Mouse (Mus musculus) intestine, embryonic 16.5 days (tissue): ENCODE results near the gene Bahcc1. TPM values are rescaled to one million over a fixed set of nuclear protein-coding genes. Genes with fewer than 3 reads are reported as not detected.

Source experiments
- ATAC-seq: fragments of 200-750 bp; cut with Nextera tagmentation; 2 replicates; pipeline ENCODE4 v1.8.0; 2017; ENCODE audit warnings: moderate TSS enrichment, moderate library complexity
- H3K27ac ChIP-seq: fragments of 300-500 bp; sonication (generic); 2 replicates; pipeline ENCODE4 v1.5.1; 2014; ENCODE audit warnings: mild to moderate bottlenecking, low read length
- H3K27me3 ChIP-seq: fragments of 300-500 bp; sonication (generic); replicated peaks from 2 replicates; pipeline ENCODE4 v1.6.1; 2014; ENCODE audit warnings: low read length, control low read depth, mixed read lengths; ENCODE audit not compliant: control insufficient read depth, insufficient read depth
- H3K36me3 ChIP-seq: fragments of 300-500 bp; sonication (generic); 2 replicates; pipeline ENCODE4 v1.6.1; 2014; ENCODE audit warnings: low read length, control low read depth; ENCODE audit not compliant: control insufficient read depth, insufficient read depth
- H3K4me1 ChIP-seq: fragments of 300-500 bp; sonication (generic); 2 replicates; pipeline ENCODE4 v1.6.1; 2014; ENCODE audit warnings: low read length, control low read depth, mixed read lengths; ENCODE audit not compliant: control insufficient read depth, insufficient read depth
- H3K4me2 ChIP-seq: fragments of 300-500 bp; sonication (generic); 2 replicates; pipeline ENCODE4 v1.6.1; 2014; ENCODE audit warnings: low read depth, low read length, control low read depth
- H3K4me3 ChIP-seq: fragments of 300-500 bp; sonication (generic); 2 replicates; pipeline ENCODE4 v1.5.1; 2014; ENCODE audit warnings: mild to moderate bottlenecking, low read length
- H3K9ac ChIP-seq: fragments of 300-500 bp; sonication (generic); 2 replicates; pipeline ENCODE4 v1.6.1; 2014; ENCODE audit warnings: low read depth, low read length
- H3K9me3 ChIP-seq: fragments of 300-500 bp; sonication (generic); 2 replicates; pipeline ENCODE4 v1.6.1; 2016; ENCODE audit warnings: low read length, control low read depth; ENCODE audit not compliant: control insufficient read depth
- WGBS: fragments of 180-500 bp; shearing (Covaris S2); extraction: QIAGEN DNeasy Blood & Tissue Kit; methylation state at CpG from one replicate; pipeline ENCODE4 v1.1.7; 2014; 5-methylcytosine and 5-hydroxymethylcytosine counted together
- polyA plus RNA-seq: library from polyadenylated mRNA; unstranded; fragments of >200 nt; fragmentation: Nextera tagmentation; extraction: Ambion mirVana; gene quantifications from 2 replicates; pipeline ENCODE4 v1.2.1, GENCODE M21; 2015

The Bahcc1 gene
- polyA plus RNA-seq, 1 experiment from 2014 or later = 5.7 TPM

GRCm38 (mm10) chr11:120240206-120240605 lies 7.5 kb downstream of the Bahcc1 start:
- Histone ChIP-seq H3K9me3 (no peaks in the 10 kb centered on the region), H3K4me2 (peak overlapping the region; percentile 83), H3K27ac (peak overlapping the region; percentile 94), H3K9ac (peak overlapping the region; percentile 60), H3K4me3 (peak overlapping the region; percentile 33), H3K36me3 (no peaks in the 10 kb centered on the region), H3K4me1 (peaks cover 58% of the 10 kb centered on the region), H3K27me3 (no peaks in the 10 kb centered on the region)
- WGBS = 3% methylated on average over 10 of the region's 10 CpGs
- peak; percentile 47 for ATAC-seq

- Histone ChIP-seq H3K36me3 (no peaks in the 10 kb centered on the region), H3K4me3 (peak overlapping the region; percentile 33), H3K4me2 (peak overlapping the region; percentile 83), H3K27me3 (no peaks in the 10 kb centered on the region), H3K9me3 (no peaks in the 10 kb centered on the region), H3K27ac (peak overlapping the region; percentile 90), H3K9ac (peak overlapping the region; percentile 60), H3K4me1 (peaks cover 58% of the 10 kb centered on the region)
- no peak for ATAC-seq
- 15% methylated on average over 29 of the region's 29 CpGs for WGBS
Measured at GRCm38 (mm10) chr11:120240941-120241890, 8.5 kb downstream of the Bahcc1 start.

- Histone ChIP-seq H3K9ac (peak overlapping the region; percentile 51; the same call in 1 of the 2 replicates), H3K9me3 (no peaks in the 10 kb centered on the region), H3K4me2 (no peak overlapping the region), H3K27me3 (no peaks in the 10 kb centered on the region), H3K4me3 (no peak overlapping the region), H3K4me1 (peaks cover 58% of the 10 kb centered on the region), H3K27ac (peak overlapping the region; percentile 90), H3K36me3 (no peaks in the 10 kb centered on the region)
- 54% methylated on average over 6 of the region's 6 CpGs for WGBS
- ATAC-seq = no peak
Measured at GRCm38 (mm10) chr11:120241981-120242725, 9.4 kb downstream of the Bahcc1 start.

GRCm38 (mm10) chr11:120242726-120243530 lies 10.2 kb downstream of the Bahcc1 start:
- Histone ChIP-seq H3K9ac (peak overlapping the region; percentile 51; the same call in 1 of the 2 replicates), H3K4me3 (no peak overlapping the region), H3K4me1 (peaks cover 61% of the 10 kb centered on the region), H3K27ac (peak overlapping the region; percentile 76), H3K36me3 (no peaks in the 10 kb centered on the region), H3K4me2 (peak overlapping the region; percentile 20; the same call in 1 of the 2 replicates), H3K9me3 (no peaks in the 10 kb centered on the region), H3K27me3 (no peaks in the 10 kb centered on the region)
- ATAC-seq = 0 out of 2 replicates have a peak, but pooled peaks have one; percentile 6
- WGBS = 28% methylated on average over 22 of the region's 22 CpGs

- Histone ChIP-seq H3K4me3 (no peak overlapping the region), H3K27me3 (no peaks in the 10 kb centered on the region), H3K27ac (peak overlapping the region; percentile 76), H3K36me3 (no peaks in the 10 kb centered on the region), H3K9me3 (no peaks in the 10 kb centered on the region), H3K4me2 (0 out of 2 replicates have a peak overlapping the region, but pooled peaks have one; percentile 20), H3K9ac (no peak overlapping the region), H3K4me1 (peaks cover 64% of the 10 kb centered on the region)
- no peak for ATAC-seq
- 56% methylated on average over 6 of the region's 6 CpGs for WGBS
Measured at GRCm38 (mm10) chr11:120243531-120243820, 10.7 kb downstream of the Bahcc1 start.

GRCm38 (mm10) chr11:120248160-120248793 lies 15.5 kb downstream of the Bahcc1 start:
- peak overlapping the region; percentile 35; the same call in 1 of the 2 replicates for H3K27ac ChIP-seq
- H3K9ac ChIP-seq = peak overlapping the region; percentile 11; the same call in 1 of the 2 replicates
- 83% methylated on average over 10 of the region's 10 CpGs for WGBS
- H3K36me3 ChIP-seq = no peaks in the 10 kb centered on the region
- no peaks in the 10 kb centered on the region for H3K9me3 ChIP-seq
- ATAC-seq = no peak
- H3K4me1 ChIP-seq = peaks cover 59% of the 10 kb centered on the region
- H3K4me3 ChIP-seq = no peak overlapping the region
- no peak overlapping the region for H3K4me2 ChIP-seq
- no peaks in the 10 kb centered on the region for H3K27me3 ChIP-seq

- ATAC-seq = no peak
- Histone ChIP-seq H3K27ac (0 out of 2 replicates have a peak overlapping the region, but pooled peaks have one; percentile 16), H3K9ac (no peak overlapping the region), H3K27me3 (no peaks in the 10 kb centered on the region), H3K4me2 (no peak overlapping the region), H3K36me3 (no peaks in the 10 kb centered on the region), H3K4me3 (no peak overlapping the region), H3K4me1 (peaks cover 53% of the 10 kb centered on the region), H3K9me3 (no peaks in the 10 kb centered on the region)
- 77% methylated on average over 6 of the region's 6 CpGs for WGBS
Measured at GRCm38 (mm10) chr11:120248899-120249298, 16.2 kb downstream of the Bahcc1 start.

GRCm38 (mm10) chr11:120250991-120251949 lies 18.5 kb downstream of the Bahcc1 start:
- H3K9me3 ChIP-seq = no peaks in the 10 kb centered on the region
- 76% methylated on average over 18 of the region's 18 CpGs for WGBS
- no peak overlapping the region for H3K4me2 ChIP-seq
- H3K27ac ChIP-seq = 0 out of 2 replicates have a peak overlapping the region, but pooled peaks have one; percentile 9
- no peak overlapping the region for H3K4me3 ChIP-seq
- no peaks in the 10 kb centered on the region for H3K36me3 ChIP-seq
- peaks cover 67% of the 10 kb centered on the region for H3K4me1 ChIP-seq
- no peaks in the 10 kb centered on the region for H3K27me3 ChIP-seq
- ATAC-seq = no peak
- H3K9ac ChIP-seq = no peak overlapping the region
